Mouse (Mus musculus): ENCODE measurements around the gene Gm498.

Gene Gm498

DNA sequence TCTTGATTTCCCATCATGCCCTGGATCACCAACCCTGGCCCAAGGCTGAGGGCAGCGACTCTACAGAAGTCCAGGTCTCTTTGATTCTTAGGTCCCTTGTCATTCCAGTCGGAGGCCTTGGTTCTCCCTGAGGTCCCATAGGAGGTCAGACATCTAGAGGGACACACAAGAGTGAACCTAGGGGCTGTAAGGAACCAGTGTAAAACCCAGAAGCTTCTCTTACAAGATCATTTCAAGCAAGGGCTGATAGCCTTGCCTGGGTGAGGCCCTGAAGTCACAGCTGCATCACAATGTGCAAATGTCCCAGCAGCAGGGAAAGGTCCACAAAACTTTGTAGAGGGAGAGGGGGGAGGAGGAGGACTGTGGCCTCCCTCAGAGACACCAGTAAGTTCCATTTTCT lies at the start of gene Gm498:
TSS of gene Gm498 (plus strand) at position 301 of the 400 bp plus-strand sequence.
- no peak for DNase-seq

GRCm38 (mm10) chr7:143819201-143819600 lies 47.4 kb upstream of the Gm498 start:
- no peak for DNase-seq

GRCm38 (mm10) chr7:143821241-143821640 lies 45.4 kb upstream of the Gm498 start:
- DNase-seq = no peak

- DNase-seq = peak; percentile 99
Observed at GRCm38 (mm10) chr7:143822375-143823265, 44.0 kb upstream of the Gm498 start, which contains the start of the genes Nadsyn1 and Dhcr7. TSS of gene Nadsyn1 (minus strand) at chr7:143822849. TSS of gene Dhcr7 (plus strand) at chr7:143823145.

DNA sequence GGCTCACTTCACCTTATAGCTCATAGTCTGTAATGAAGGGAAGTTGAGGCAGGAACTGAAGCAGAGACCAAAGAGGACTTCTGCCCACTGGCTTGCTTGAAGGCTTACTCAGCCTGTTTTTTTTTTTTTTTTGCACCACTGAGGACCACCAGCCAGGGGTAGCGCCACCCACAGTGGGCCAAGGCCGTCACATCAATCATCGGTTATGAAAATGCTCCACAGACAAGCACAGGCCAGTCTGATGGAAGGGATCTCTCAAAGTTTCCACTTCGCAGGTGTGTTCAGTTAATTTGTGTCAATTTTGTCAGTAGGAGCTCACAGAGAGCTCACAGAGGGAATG lies 43.4 kb upstream of the Gm498 start:
- DNase-seq = no peak

GRCm38 (mm10) chr7:143826985-143827384 lies 39.7 kb upstream of the Gm498 start:
- DNase-seq = no peak

DNA sequence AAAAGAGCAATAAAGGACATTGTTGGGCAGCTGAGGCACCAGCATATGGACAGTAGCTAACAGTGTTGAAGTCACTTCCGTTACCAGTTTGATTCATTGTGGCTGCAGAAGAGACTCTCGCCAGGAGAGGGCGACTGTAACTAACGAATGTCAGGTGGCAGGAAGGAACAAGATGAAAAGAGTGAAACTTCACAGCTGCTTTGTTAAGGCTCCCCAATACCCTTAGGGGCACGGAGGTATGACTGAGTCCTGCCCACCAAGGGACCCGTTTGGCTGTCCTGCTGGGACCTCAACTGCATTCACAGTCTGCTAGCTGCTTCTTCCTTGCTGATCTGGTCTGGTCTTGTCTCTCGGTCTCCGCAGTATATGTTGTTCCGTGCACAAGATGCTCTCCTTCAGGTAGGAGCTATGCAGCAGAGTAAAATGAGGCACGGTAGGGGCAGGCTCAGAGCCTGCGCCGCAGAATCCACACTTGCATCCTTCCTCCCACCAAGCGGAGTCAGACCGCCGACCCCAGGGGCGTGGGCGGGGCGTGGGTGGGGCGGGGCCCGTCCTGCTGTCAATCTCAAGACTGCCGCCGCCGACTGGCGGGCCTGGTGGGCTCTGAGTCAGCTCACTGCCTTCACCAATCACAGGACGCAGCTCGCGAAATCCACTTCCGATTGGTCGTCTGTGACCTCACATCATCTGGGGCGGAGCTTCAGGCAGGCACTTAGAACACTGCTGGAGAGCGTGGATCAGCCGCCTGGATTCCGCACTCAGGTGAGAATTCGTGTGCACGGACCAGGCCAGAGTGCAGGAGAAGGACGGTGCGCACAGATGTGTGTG lies 36.9 kb upstream of the Gm498 start:
- DNase-seq = peak; percentile 87 to 91

DNA sequence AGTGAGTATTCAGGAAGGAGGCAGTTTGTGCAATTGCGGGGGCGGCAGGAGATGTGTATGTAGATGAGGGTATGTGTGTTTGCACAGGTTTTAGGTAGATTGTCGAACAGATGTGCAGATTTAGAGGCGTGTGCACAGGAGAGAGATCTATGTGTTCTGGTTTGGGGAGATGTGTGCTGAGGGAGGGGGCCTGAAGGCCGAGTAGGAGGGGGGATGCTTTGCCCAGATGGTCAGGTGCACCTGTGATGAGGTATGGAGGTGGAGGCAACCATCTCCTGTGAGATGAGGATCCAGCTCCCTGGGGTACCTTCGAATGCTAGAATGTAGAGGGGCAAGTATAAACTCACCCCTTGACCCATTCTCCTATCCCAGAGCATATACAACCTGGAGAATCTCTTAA lies 36.2 kb upstream of the Gm498 start:
- no peak for DNase-seq

DNA sequence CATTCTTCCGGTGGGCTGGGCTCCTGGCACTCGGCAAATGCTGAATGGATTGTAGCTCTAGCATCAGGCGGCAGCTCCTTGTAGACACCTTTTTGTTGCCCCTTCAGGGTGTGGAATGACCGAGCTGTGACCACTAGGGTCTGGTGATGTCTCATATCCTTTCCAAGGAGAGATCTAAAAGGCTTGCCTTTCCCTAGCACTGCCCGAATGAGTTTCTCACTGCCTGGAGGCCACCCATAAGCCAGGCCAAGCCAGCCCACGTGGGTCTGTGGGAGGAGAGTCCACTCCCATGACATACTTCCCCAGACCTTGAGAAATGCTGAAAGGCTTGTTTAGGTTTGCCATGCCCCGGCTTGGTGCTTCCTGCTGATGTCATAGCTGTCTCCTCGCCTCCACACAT lies 34.4 kb upstream of the Gm498 start:
- DNase-seq = no peak

DNA sequence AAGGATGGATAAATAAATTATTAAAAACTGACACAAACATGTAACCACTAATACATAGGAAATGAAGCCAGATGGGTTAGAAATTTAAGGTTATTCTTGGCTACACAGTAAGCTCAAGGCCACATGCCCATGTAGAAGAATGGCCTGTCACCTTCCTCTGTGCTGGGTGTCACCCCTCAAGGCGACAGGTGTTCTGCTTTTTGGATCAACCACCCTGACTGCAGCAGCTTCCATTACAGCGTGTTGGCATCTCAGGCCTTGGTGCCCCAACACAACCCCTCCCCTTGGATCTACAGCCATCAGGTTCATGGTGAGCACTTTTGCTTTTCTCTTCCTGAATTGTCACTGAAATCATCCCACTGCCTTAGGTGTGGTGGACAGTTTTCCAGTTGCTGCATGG lies 34.0 kb upstream of the Gm498 start:
- no peak for DNase-seq

DNA sequence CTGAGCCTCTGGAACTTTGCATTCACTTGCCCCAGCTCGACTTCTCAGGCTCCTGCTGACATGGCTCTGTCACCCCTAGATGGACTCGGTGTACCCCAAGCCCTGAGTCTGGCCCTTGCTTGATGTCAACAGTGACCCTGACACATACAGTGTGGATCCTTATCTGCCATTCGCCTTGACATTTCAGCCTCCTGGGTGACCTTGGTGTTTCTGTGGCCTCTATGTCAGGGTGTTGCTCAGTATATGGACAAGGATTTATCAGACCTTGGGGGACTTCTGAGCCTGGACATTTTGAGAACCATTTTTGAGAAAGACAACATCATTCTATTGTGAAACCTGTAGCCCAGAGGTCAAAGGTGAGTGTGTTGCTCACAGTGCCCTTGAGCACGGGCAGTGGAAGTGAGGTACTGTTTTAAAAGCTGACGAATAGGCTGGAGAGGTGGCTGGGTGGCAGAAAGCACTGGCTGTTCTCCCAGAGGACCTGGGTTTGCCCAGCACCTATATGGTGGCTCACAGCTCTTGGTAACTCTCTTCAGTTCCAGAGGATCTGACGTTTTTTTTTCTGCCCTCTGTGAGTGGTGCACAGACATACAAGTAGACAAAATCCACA lies 33.0 kb upstream of the Gm498 start:
- DNase-seq = no peak

- DNase-seq = no peak
Observed at GRCm38 (mm10) chr7:143834316-143834715, 32.3 kb upstream of the Gm498 start.

DNA sequence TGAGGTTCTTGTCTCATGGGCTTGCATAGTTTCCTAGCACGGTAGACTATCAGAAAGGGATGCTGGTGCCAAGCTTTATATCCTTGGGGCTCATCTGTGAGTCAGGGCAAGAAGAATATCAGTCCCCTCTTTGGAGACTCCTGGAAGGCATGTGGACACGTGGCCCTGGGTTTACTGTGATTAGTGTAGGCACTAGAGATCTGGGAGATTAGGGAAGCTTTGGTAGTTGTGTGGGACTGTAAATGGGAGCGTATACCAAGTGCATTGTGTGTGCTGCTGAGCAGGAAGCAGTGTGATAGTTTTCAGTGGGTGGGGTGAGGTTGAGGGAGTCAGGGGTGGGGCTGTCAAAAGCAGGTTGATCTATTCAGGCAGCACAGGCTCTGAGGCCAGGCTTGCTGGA lies 31.7 kb upstream of the Gm498 start:
- DNase-seq = no peak

GRCm38 (mm10) chr7:143837705-143838358 lies 28.8 kb upstream of the Gm498 start:
- DNase-seq = no peak

DNA sequence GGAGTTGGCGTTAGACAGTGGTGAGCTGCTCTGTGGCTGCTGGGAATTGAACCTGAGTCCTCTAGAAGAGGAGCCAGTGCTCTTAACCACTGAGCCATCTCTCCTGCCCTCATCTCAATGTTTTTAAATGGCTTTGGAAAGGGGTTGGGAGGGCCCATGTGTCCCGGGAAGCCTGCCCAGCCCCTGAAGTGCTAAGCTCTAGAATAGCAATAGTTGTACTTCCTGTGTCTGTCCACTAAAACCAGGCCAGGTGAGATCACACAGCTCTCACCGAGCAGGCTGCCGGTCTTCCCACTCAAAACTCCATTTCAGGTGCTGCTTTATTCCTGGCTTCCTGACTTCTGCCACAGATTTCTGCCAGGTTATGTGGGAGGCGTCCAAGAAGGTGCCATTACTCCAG lies 26.5 kb upstream of the Gm498 start:
- no peak for DNase-seq

DNA sequence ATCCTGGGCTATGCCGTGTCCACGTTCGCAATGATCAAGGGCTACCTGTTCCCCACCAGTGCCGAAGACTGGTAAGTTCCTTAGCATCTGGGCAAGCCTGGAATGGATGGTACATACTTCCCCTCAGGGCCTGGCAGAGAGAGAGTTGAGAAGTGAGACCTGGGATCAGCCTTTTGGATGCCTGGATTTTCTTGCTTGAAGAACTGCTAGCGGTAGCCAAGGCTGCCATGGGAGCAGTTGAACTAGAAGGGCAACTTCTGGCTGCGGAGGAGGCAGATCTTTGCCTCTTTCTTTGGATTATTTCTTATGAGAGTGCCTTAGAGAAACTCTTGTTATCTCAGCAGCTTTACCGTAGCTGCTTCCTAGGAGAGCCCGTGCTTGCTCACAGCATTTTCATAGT lies 25.3 kb upstream of the Gm498 start:
- no peak for DNase-seq

GRCm38 (mm10) chr7:143848127-143848767 lies 18.4 kb upstream of the Gm498 start:
- no peak for DNase-seq

- no peak for DNase-seq
Observed at GRCm38 (mm10) chr7:143848768-143849482, 17.7 kb upstream of the Gm498 start.

- DNase-seq = no peak
Observed at GRCm38 (mm10) chr7:143868874-143869273, 2.2 kb downstream of the Gm498 start.

- no peak for DNase-seq
Observed at GRCm38 (mm10) chr7:143883717-143884116, 17.1 kb downstream of the Gm498 start.

DNA sequence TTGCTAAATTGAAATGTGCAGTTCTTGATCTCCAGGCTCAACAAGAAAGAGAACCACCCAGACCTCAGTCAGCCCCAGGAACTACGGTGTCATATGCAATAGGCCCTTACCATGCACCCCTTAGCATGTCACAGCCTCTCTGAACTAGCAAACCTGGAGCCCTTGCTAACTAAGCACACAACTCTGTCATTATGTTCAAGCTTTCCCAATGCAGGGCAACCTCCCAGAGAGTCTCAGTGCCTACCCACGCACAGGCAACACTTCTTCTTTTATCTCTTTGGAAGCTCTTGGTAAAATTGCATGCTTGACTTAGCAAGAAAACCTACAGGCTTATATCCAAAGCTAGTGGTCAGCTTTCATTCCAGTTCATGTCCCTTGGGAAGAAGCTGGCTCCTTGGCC lies 24.5 kb downstream of the Gm498 start:
- no peak for DNase-seq

GRCm38 (mm10) chr7:143892361-143892760 lies 25.7 kb downstream of the Gm498 start:
- no peak for DNase-seq

All from spleen, adult 18-20 months (tissue).